Mouse (Mus musculus): ENCODE results near the gene Mob1a. TPM values are rescaled to one million over a fixed set of nuclear protein-coding genes. Genes with fewer than 3 reads are reported as not detected.
A peak's percentile ranks its signal among the peaks of the same experiment; 100 is the strongest.

Mob1a gene
- total and polyA plus RNA-seq, 3 experiments = 57.0 to 120 (median 74.7) TPM

- no peak for DNase-seq (ENCODE audit: low read depth, low spot score)
- peaks cover 0 to 32% of the 10 kb centered on the region in 2 experiments; a peak in 3 of 4 replicates for H3K36me3 ChIP-seq (ENCODE audit: control insufficient read depth in 1 of 2, insufficient read depth in 2 of 2, low read length in 2 of 2)
- H3K4me3 ChIP-seq (ENCODE audit: control insufficient read depth in 1 of 2, insufficient read depth in 1 of 2, low read depth in 2 of 2, low read length in 2 of 2) = peak within 1 kb of the TSS; percentile 84 to 94
- H3K9me3 ChIP-seq (replicated peaks; ENCODE audit: insufficient read depth, low read length) = no peaks in the 10 kb centered on the region
- peak within 1 kb of the TSS; percentile 63 for H3K27ac ChIP-seq (ENCODE audit: control insufficient read depth, low read depth, low read length)
- TF ChIP-seq BHLHE40 (IDR thresholded peaks at IDR 0.05; ENCODE audit: borderline replicate concordance, low read depth, low read length) (no peak), ZC3H11A (IDR thresholded peaks at IDR 0.05; ENCODE audit: low read depth, low read length) (no peak), ZKSCAN1 (IDR thresholded peaks at IDR 0.05; ENCODE audit: low read depth, low read length) (no peak)
- H3K4me1 ChIP-seq (ENCODE audit: control insufficient read depth in 1 of 2, insufficient read depth in 2 of 2, low read length in 2 of 2) = peaks cover 17 to 33% of the 10 kb centered on the region in 2 experiments
- H3K27me3 ChIP-seq (ENCODE audit: control insufficient read depth in 1 of 2, insufficient read depth in 2 of 2, low read length in 2 of 2) = no peaks in the 10 kb centered on the region
- peak within 1 kb of the TSS; percentile 87 for H3K9ac ChIP-seq (ENCODE audit: control insufficient read depth, low read depth, low read length, poor library complexity, severe bottlenecking)
- H3K79me2 ChIP-seq (ENCODE audit: control insufficient read depth, insufficient read depth, low read length, poor library complexity) = peaks cover 16% of the 10 kb centered on the region
These were observed 23.1 kb downstream of the Mob1a start, which contains the start of gene Bola3 for GRCm38 (mm10) chr6:83348873-83349272. Gene Bola3 (plus strand): TSS chr6:83349147.

GRCm38 (mm10) chr6:83349274-83349958 is 23.6 kb downstream of the Mob1a start:
- peak overlapping the region; percentile 87 for H3K9ac ChIP-seq (ENCODE audit: control insufficient read depth, low read depth, low read length, poor library complexity, severe bottlenecking)
- peaks cover 17 to 33% of the 10 kb centered on the region in 2 experiments for H3K4me1 ChIP-seq (ENCODE audit: control insufficient read depth in 1 of 2, insufficient read depth in 2 of 2, low read length in 2 of 2)
- DNase-seq (ENCODE audit: low read depth, low spot score) = peak; percentile 83
- H3K79me2 ChIP-seq (ENCODE audit: control insufficient read depth, insufficient read depth, low read length, poor library complexity) = peaks cover 16% of the 10 kb centered on the region
- peak overlapping the region; percentile 84 to 94 for H3K4me3 ChIP-seq (ENCODE audit: control insufficient read depth in 1 of 2, insufficient read depth in 1 of 2, low read depth in 2 of 2, low read length in 2 of 2)
- peaks cover 0 to 32% of the 10 kb centered on the region in 2 experiments; a peak in 2 of 4 replicates for H3K36me3 ChIP-seq (ENCODE audit: control insufficient read depth in 1 of 2, insufficient read depth in 2 of 2, low read length in 2 of 2)
- no peaks in the 10 kb centered on the region for H3K9me3 ChIP-seq (replicated peaks; ENCODE audit: insufficient read depth, low read length)
- peak overlapping the region; percentile 63 for H3K27ac ChIP-seq (ENCODE audit: control insufficient read depth, low read depth, low read length)
- no peaks in the 10 kb centered on the region for H3K27me3 ChIP-seq (ENCODE audit: control insufficient read depth in 1 of 2, insufficient read depth in 2 of 2, low read length in 2 of 2)
- peak; percentile 80 for TF ChIP-seq SIN3A (IDR thresholded peaks at IDR 0.05; ENCODE audit: low read length)
- TF ChIP-seq BHLHE40 (IDR thresholded peaks at IDR 0.05; ENCODE audit: borderline replicate concordance, low read depth, low read length) = no peak
- TF ChIP-seq MEF2A (IDR thresholded peaks at IDR 0.05; ENCODE audit: extremely low read depth, insufficient replicate concordance, low read depth, low read length, poor library complexity, severe bottlenecking) = peak; percentile 55; the same call in 1 of the 2 replicates
- peak; percentile 88 for TF ChIP-seq MXI1 (IDR thresholded peaks at IDR 0.05; ENCODE audit: low read depth, low read length)
- TF ChIP-seq NELFE (IDR thresholded peaks at IDR 0.05; ENCODE audit: low read depth, low read length) = peak; percentile 90
- no peak for TF ChIP-seq USF2 (IDR thresholded peaks at IDR 0.05; ENCODE audit: borderline replicate concordance in 1 of 2, insufficient read depth in 1 of 2, low read depth in 1 of 2, low read length in 2 of 2)
- 0 out of 2 replicates have a peak, but pooled peaks have one; percentile 8 for TF ChIP-seq ZC3H11A (IDR thresholded peaks at IDR 0.05; ENCODE audit: low read depth, low read length)
- no peak for TF ChIP-seq MYC (IDR thresholded peaks at IDR 0.05; ENCODE audit: low read depth, low read length)
- TF ChIP-seq CHD1 (IDR thresholded peaks at IDR 0.05; ENCODE audit: low read depth, low read length) = 0 out of 2 replicates have a peak, but pooled peaks have one; percentile 59
- no peak for TF ChIP-seq MAFK (IDR thresholded peaks at IDR 0.05; ENCODE audit: borderline replicate concordance, low read depth, low read length)
- TF ChIP-seq SMC3 (IDR thresholded peaks at IDR 0.05; ENCODE audit: low read depth, low read length) = peak; percentile 31
- no peak for TF ChIP-seq CHD2 (IDR thresholded peaks at IDR 0.05; ENCODE audit: low read length)
- peak; percentile 61; the same call in 1 of the 2 replicates for TF ChIP-seq ZMIZ1 (IDR thresholded peaks at IDR 0.05; ENCODE audit: low read depth, low read length)
- TF ChIP-seq POLR2A (IDR thresholded peaks at IDR 0.05; ENCODE audit: control insufficient read depth in 1 of 2, insufficient read depth in 1 of 2, low read depth in 1 of 2, low read length in 2 of 2, poor library complexity in 1 of 2) = peak; percentile 86 to 99; a peak in 3 of 4 replicates
- peak; percentile 77 for TF ChIP-seq TCF12 (IDR thresholded peaks at IDR 0.05; ENCODE audit: low read depth, low read length)
- TF ChIP-seq USF1 (IDR thresholded peaks at IDR 0.05; ENCODE audit: low read depth, low read length) = peak; percentile 42; the same call in 1 of the 2 replicates
- TF ChIP-seq HCFC1 (IDR thresholded peaks at IDR 0.05; ENCODE audit: low read depth, low read length) = peak; percentile 87
- peak; percentile 8; the same call in 1 of the 2 replicates for TF ChIP-seq TBP (IDR thresholded peaks at IDR 0.05; ENCODE audit: low read depth, low read length)
- TF ChIP-seq UBTF (IDR thresholded peaks at IDR 0.05; ENCODE audit: borderline replicate concordance, insufficient read depth, low read depth, low read length) = no peak
- peak in 2 of 3 experiments; percentile 82 to 92; a peak in 5 of 6 replicates for TF ChIP-seq CTCF (IDR thresholded peaks at IDR 0.05 in 2 of 3, conservative IDR thresholded peaks at IDR 0.05 in 1 of 3; ENCODE audit: control insufficient read depth in 1 of 3, insufficient read depth in 1 of 3, low read depth in 2 of 3, low read length in 3 of 3, poor library complexity in 1 of 3, severe bottlenecking in 1 of 3)
- TF ChIP-seq MAX (IDR thresholded peaks at IDR 0.05; ENCODE audit: low read length) = peak; percentile 67
- TF ChIP-seq TAL1 (IDR thresholded peaks at IDR 0.05; ENCODE audit: low read length) = no peak
- peak; percentile 88 for TF ChIP-seq ELF1 (IDR thresholded peaks at IDR 0.05; ENCODE audit: low read depth, low read length)
- TF ChIP-seq ETS1 (IDR thresholded peaks at IDR 0.05; ENCODE audit: low read depth, low read length) = 0 out of 2 replicates have a peak, but pooled peaks have one; percentile 29
- no peak for TF ChIP-seq NRF1 (IDR thresholded peaks at IDR 0.05; ENCODE audit: insufficient read depth, low read depth, low read length, poor library complexity, severe bottlenecking)
- peak; percentile 86; the same call in 1 of the 2 replicates for TF ChIP-seq GABPA (IDR thresholded peaks at IDR 0.05; ENCODE audit: low read depth, low read length)
- TF ChIP-seq RAD21 (IDR thresholded peaks at IDR 0.05; ENCODE audit: low read depth, low read length) = peak; percentile 17

Data from MEL (cell line).